Mouse (Mus musculus): ENCODE results near the gene Supt16. TPM values are rescaled to one million over a fixed set of nuclear protein-coding genes. Genes with fewer than 3 reads are reported as not detected.

The Supt16 gene
- polyA plus RNA-seq, 1 experiment from 2014 or later, result 74.6 TPM

Other genes with a start within 250 kb of the Supt16 start
- gene Arhgef40, start 212.7 kb downstream of the Supt16 start, polyA plus RNA-seq (2015; fragmentation: Nextera tagmentation; extraction: Ambion mirVana), result 165 and 167 TPM in 2 replicates
- 0.44 and 1.1 TPM in 2 replicates for gene Tmem253, start 181.8 kb downstream of the Supt16 start, polyA plus RNA-seq (2015; fragmentation: Nextera tagmentation; extraction: Ambion mirVana)
- gene Zfp219, start 176.7 kb downstream of the Supt16 start, polyA plus RNA-seq (2015; fragmentation: Nextera tagmentation; extraction: Ambion mirVana), result 31.1 and 36.0 TPM in 2 replicates
- not detected in 2 replicates for gene Olfr221, start 155.0 kb downstream of the Supt16 start, polyA plus RNA-seq (2015; fragmentation: Nextera tagmentation; extraction: Ambion mirVana)
- 755 and 841 TPM in 2 replicates for gene Hnrnpc, start 93.4 kb downstream of the Supt16 start, polyA plus RNA-seq (2015; fragmentation: Nextera tagmentation; extraction: Ambion mirVana)
- gene Rpgrip1, start 86.7 kb downstream of the Supt16 start, polyA plus RNA-seq (2015; fragmentation: Nextera tagmentation; extraction: Ambion mirVana), result 71.6 and 81.6 TPM in 2 replicates
- gene Chd8, start 60.4 kb upstream of the Supt16 start, polyA plus RNA-seq (2015; fragmentation: Nextera tagmentation; extraction: Ambion mirVana), result 47.4 and 49.9 TPM in 2 replicates
- gene Tox4, start 81.7 kb upstream of the Supt16 start, polyA plus RNA-seq (2015; fragmentation: Nextera tagmentation; extraction: Ambion mirVana), result 41.9 TPM in 2 replicates
- 24.0 and 27.9 TPM in 2 replicates for gene Rab2b, start 82.1 kb upstream of the Supt16 start, polyA plus RNA-seq (2015; fragmentation: Nextera tagmentation; extraction: Ambion mirVana)
- 51.4 and 52.9 TPM in 2 replicates for gene Mettl3, start 107.7 kb upstream of the Supt16 start, polyA plus RNA-seq (2015; fragmentation: Nextera tagmentation; extraction: Ambion mirVana)
- gene Sall2, start 131.3 kb upstream of the Supt16 start, polyA plus RNA-seq (2015; fragmentation: Nextera tagmentation; extraction: Ambion mirVana), result 26.2 and 27.7 TPM in 2 replicates
- 0.19 TPM in 1 of 2 replicates, not detected in the other for gene Olfr1513, start 159.0 kb upstream of the Supt16 start, polyA plus RNA-seq (2015; fragmentation: Nextera tagmentation; extraction: Ambion mirVana)
- 0.14 TPM in 1 of 2 replicates, not detected in the other for gene Olfr1512, start 181.8 kb upstream of the Supt16 start, polyA plus RNA-seq (2015; fragmentation: Nextera tagmentation; extraction: Ambion mirVana)
- not detected in 2 replicates for gene Olfr1511, start 200.0 kb upstream of the Supt16 start, polyA plus RNA-seq (2015; fragmentation: Nextera tagmentation; extraction: Ambion mirVana)
- not detected in 2 replicates for gene Olfr1510, start 217.0 kb upstream of the Supt16 start, polyA plus RNA-seq (2015; fragmentation: Nextera tagmentation; extraction: Ambion mirVana)
- gene Olfr1509, start 245.6 kb upstream of the Supt16 start, polyA plus RNA-seq (2015; fragmentation: Nextera tagmentation; extraction: Ambion mirVana), result not detected in 2 replicates

Measured in embryonic facial prominence, embryonic 13.5 days (tissue).